Mouse (Mus musculus) ES-E14 (cell line): ENCODE measurements around the gene Slc6a20b. TPM values are rescaled to one million over a fixed set of nuclear protein-coding genes. Genes with fewer than 3 reads are reported as not detected.

ENCODE experiments used
- DNase-seq: peaks from one replicate; pipeline ENCODE4 v3.0.0-alpha.2; 2013; ENCODE audit warnings: low read depth, low spot score
- H3K27ac ChIP-seq: 2 replicates; pipeline ENCODE4 v1.5.1; 2012; ENCODE audit warnings: low read depth, mild to moderate bottlenecking, low read length, moderate library complexity, mixed read lengths; ENCODE audit not compliant: poor library complexity, insufficient read depth, severe bottlenecking
- H3K36me3 ChIP-seq: 2 replicates; pipeline ENCODE4 v1.6.1; 2012; ENCODE audit warnings: mild to moderate bottlenecking, low read length, moderate library complexity, mixed read lengths; ENCODE audit not compliant: control insufficient read depth, poor library complexity, insufficient read depth, severe bottlenecking
- H3K4me1 ChIP-seq, 2 experiments: fragments of 150-350 bp in 1 of 2; sonication (generic) in 1 of 2; 2 replicates each; pipeline ENCODE4 v1.6.1; 2012; ENCODE audit warnings: low read length in 2 of 2, mild to moderate bottlenecking in 1 of 2, mixed read lengths in 1 of 2; ENCODE audit not compliant: control insufficient read depth in 2 of 2, insufficient read depth in 2 of 2, poor library complexity in 1 of 2
- H3K4me3 ChIP-seq, 2 experiments: fragments of 150-350 bp in 1 of 2; sonication (generic) in 1 of 2; 2 replicates each; pipeline ENCODE4 v1.5.1; 2012; ENCODE audit warnings: low read length in 2 of 2, low read depth in 1 of 2, mild to moderate bottlenecking in 1 of 2, mixed read lengths in 1 of 2; ENCODE audit not compliant: insufficient read depth in 1 of 2, poor library complexity in 1 of 2, severe bottlenecking in 1 of 2
- H3K9ac ChIP-seq: 2 replicates; pipeline ENCODE4 v1.6.1; 2012; ENCODE audit warnings: low read depth, mild to moderate bottlenecking, low read length, mixed read lengths; ENCODE audit not compliant: poor library complexity, insufficient read depth, severe bottlenecking
- H3K9me3 ChIP-seq: fragments of 150-350 bp; sonication (generic); 2 replicates; pipeline ENCODE4 v1.6.1; 2012; ENCODE audit warnings: low read depth, mild to moderate bottlenecking, low read length; ENCODE audit not compliant: control insufficient read depth, insufficient read depth
- CHD2 ChIP-seq: IDR thresholded peaks from 2 replicates; pipeline ENCODE4 v1.6.1; 2014; ENCODE audit warnings: mild to moderate bottlenecking, low read depth, low read length, inconsistent platforms
- HCFC1 ChIP-seq: IDR thresholded peaks from 2 replicates; pipeline ENCODE4 v1.6.1; 2012; ENCODE audit warnings: low read length, inconsistent platforms, borderline replicate concordance; ENCODE audit not compliant: insufficient read depth
- MAFK ChIP-seq: IDR thresholded peaks from 2 replicates; pipeline ENCODE4 v1.6.1; 2014; ENCODE audit warnings: mild to moderate bottlenecking, low read depth, low read length, inconsistent platforms; ENCODE audit not compliant: insufficient read depth
- ZC3H11A ChIP-seq: IDR thresholded peaks from 2 replicates; pipeline ENCODE4 v1.6.1; 2012; ENCODE audit warnings: low read depth, mild to moderate bottlenecking, inconsistent platforms, low read length, borderline replicate concordance
- ZNF384 ChIP-seq: IDR thresholded peaks from 2 replicates; pipeline ENCODE4 v1.6.1; 2012; ENCODE audit warnings: low read depth, low read length, inconsistent platforms
- in situ Hi-C, 2 experiments: fragments of 600-800 bp; cut with MboI; formaldehyde crosslinking; loops; one replicate each; pipeline ENCODE4 v1.15.1; 2025; ENCODE audit warnings: low sequenced_read_pairs in 2 of 2, inconsistent platforms in 1 of 2; ENCODE audit not compliant: unreplicated experiment in 2 of 2
- total RNA-seq: library from RNA; depleted of rRNA; stranded (reverse); fragments of 300-350 nt; gene quantifications from 2 replicates; pipeline ENCODE4 v1.2.3, GENCODE M21; 2012

Gene Slc6a20b
- total RNA-seq, 1 experiment: 0.31 TPM

DNA sequence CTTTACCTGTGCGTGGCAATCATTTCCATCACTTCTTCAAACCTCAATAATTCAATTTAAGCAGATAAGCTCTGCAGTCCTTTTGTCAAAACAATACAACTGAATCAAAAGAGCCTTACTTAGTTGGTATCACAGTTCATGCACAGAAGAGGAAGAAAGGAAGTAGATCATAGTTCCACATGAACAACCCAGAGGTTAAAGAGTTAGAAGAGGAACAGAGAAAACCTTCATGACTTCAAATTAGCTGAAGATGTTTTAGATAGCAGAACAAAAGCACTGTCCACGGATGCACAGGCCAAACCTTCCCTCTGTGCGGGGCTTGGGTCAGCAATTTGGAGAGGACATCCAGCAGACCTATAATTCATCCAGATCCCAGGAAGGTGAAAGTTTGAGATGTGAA, 699 bp downstream of the Slc6a20b start:
- H3K9me3 ChIP-seq: no peaks in the 10 kb centered on the region
- no peak overlapping the region for H3K27ac ChIP-seq
- DNase-seq: no peak
- H3K4me3 ChIP-seq: no peak overlapping the region
- H3K9ac ChIP-seq: no peak overlapping the region
- H3K4me1 ChIP-seq: no peaks in the 10 kb centered on the region
- TF ChIP-seq MAFK (no peak), CHD2 (no peak), HCFC1 (no peak), ZNF384 (no peak), ZC3H11A (no peak)
- H3K36me3 ChIP-seq: no peaks in the 10 kb centered on the region
- in situ Hi-C loops: no loop called here

DNA sequence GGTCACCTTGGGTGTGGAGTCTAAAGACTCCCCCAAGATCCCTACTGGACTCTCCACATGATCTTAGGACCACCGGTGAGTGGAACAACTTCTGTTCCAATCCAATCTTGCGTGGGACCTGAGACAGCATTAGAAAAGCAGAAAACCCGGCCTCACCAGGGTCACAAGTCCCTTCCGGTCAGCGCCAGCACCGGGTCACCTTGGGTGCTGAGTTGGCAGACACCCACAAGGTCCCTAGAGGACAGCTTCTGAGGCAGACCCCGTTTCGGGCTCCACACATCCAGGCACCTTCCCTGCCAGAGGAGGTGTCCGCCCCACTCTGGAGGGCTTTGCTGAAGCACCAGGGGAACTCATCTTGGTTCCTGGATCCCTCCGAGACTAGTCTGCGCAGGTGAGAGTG, 6.5 kb downstream of the Slc6a20b start:
- Histone ChIP-seq H3K9me3 (no peaks in the 10 kb centered on the region), H3K36me3 (no peaks in the 10 kb centered on the region), H3K27ac (no peak overlapping the region), H3K9ac (no peak overlapping the region), H3K4me3 (no peak overlapping the region), H3K4me1 (no peaks in the 10 kb centered on the region)
- no peak for TF ChIP-seq ZNF384
- no peak for DNase-seq
- in situ Hi-C loops: no loop called here

DNA sequence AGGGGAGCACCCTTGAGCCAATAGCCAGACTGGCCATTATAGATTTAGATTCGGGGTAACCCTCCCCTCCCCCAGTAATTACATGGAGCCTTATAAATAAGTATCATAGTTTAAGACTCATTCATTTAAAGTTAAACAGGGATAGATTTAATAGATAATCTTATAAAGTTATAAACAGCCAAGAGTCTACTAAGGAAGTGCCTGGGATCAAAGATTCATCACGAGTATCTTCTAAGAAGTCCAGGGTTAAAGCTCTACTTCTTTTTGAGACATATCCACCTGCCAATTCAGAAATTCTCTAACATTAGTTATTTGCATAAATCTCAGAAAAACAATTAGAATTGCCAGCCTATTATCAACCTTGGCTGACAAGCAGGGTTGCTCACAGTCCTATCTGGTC, 7.6 kb downstream of the Slc6a20b start:
- no peaks in the 10 kb centered on the region for H3K4me1 ChIP-seq
- H3K9me3 ChIP-seq: no peaks in the 10 kb centered on the region
- no peak overlapping the region for H3K27ac ChIP-seq
- H3K9ac ChIP-seq: no peak overlapping the region
- in situ Hi-C loops: no loop called here
- TF ChIP-seq MAFK (no peak), ZC3H11A (no peak), ZNF384 (no peak), CHD2 (no peak), HCFC1 (no peak)
- H3K4me3 ChIP-seq: no peak overlapping the region
- no peaks in the 10 kb centered on the region for H3K36me3 ChIP-seq
- DNase-seq: no peak

DNA sequence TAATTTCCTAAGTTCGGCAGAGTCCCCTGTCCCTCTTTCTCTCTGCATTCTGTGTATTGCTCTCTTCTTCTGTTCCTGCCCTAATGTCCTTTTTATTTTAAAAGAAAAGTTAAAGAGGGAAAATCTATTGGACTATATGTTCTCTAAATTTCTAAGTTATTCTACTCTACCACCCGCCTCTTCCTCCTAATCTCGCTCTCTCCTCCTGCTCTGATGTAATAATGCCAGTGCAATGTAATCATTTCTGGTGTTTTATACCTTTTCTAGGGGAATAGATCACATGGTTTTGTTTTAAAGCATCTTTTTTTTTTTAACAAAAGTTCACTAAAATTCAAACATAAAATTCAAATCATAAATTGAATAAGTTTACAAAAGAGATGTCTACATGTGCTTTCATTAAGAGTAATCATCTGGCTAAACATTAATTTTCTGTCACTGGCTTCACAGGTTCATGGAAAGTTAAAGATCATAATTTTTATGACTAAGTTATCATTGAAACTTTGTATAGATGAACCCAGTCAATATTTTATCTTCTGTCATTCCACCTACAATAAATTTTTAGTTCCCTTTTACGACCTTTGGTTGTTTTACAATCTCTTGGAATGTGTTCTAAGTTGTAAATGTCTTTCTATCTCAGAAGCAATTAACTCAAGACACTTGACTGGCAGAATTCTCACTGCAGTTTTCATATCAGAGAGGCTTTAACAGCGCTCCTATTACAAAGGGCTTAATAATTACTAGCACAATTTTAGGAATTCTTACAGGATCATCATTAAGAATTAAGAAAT, 11.9 kb downstream of the Slc6a20b start:
- H3K9me3 ChIP-seq: no peaks in the 10 kb centered on the region
- no peak overlapping the region for H3K27ac ChIP-seq
- no peak for TF ChIP-seq HCFC1
- TF ChIP-seq CHD2: no peak
- no peak for TF ChIP-seq MAFK
- no peak for TF ChIP-seq ZNF384
- H3K9ac ChIP-seq: no peak overlapping the region
- in situ Hi-C loops: no loop called here
- no peak overlapping the region for H3K4me3 ChIP-seq
- no peaks in the 10 kb centered on the region for H3K4me1 ChIP-seq
- DNase-seq: no peak
- H3K36me3 ChIP-seq: no peaks in the 10 kb centered on the region

DNA sequence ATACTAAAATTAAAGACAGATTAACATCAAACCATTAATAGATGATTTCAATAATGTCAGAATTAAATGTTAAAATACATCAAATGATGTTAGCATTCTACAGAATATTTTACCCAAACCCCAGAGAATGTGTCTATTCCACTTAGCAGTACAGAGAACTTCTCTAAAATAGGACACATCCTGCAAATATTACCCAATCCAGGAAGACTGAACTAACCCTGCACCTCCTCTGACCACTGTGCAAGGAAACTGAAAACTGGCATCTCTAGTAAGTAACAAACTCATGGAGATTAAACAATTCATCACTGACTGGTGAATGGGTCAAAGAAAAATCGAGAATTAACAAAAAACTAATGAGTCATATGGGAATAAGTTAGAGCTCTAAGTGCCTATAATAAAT, 30.8 kb downstream of the Slc6a20b start:
- H3K27ac ChIP-seq: no peak overlapping the region
- in situ Hi-C loops: no loop called here
- TF ChIP-seq HCFC1 (no peak), ZC3H11A (no peak), ZNF384 (no peak), CHD2 (no peak), MAFK (no peak)
- H3K9ac ChIP-seq: no peak overlapping the region
- DNase-seq: no peak
- H3K4me3 ChIP-seq: no peak overlapping the region
- H3K9me3 ChIP-seq: no peaks in the 10 kb centered on the region
- no peaks in the 10 kb centered on the region for H3K36me3 ChIP-seq
- H3K4me1 ChIP-seq: no peaks in the 10 kb centered on the region
